Mouse (Mus musculus) erythroid progenitor cell, adult 5-6 weeks (primary cell): Measurements from ENCODE around the gene Zfp462. TPM values are rescaled to one million over a fixed set of nuclear protein-coding genes. Genes with fewer than 3 reads are reported as not detected.

ENCODE experiments used
- ATAC-seq: replicated peaks from 2 replicates; pipeline ENCODE4 v1.8.0; 2016; ENCODE audit warnings: moderate number of reproducible peaks, mild to moderate bottlenecking, moderate TSS enrichment, inconsistent platforms; ENCODE audit not compliant: poor library complexity, low FRiP score, severe bottlenecking
- total RNA-seq, 2 experiments: library from RNA; stranded (forward) in 1 of 2; stranded (reverse) in 1 of 2; fragments of 150-400 nt in 1 of 2; fragments of 186-747, 209-891 nt in 1 of 2; gene quantifications; 2 replicates each; pipeline versions ENCODE4 v1.2.3 to v1.2.4; 2015 to 2017; ENCODE audit warnings: low replicate concordance in 2 of 2

Gene Zfp462
- total RNA-seq, 2 experiments from 2014 or later, result not detected

DNA sequence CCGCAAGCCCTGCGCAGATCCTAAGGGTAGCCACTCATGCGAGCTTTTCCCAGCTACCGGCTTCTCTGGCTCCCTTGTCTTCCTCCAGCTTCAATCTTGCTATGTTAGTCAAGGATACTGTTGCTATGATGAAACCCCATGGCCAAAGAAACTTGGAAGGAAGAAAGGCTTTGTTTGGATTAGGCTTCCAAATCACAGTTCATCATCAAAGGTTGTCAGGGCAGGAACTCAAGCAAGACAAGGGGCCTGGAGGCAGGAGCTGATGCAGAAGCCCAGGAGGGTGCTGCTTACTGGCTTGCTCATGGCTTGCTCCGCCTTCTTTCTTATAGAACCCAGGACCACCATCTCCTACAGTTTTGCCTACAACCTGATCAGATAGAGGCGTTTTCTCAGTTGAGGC lies 88.6 kb downstream of the Zfp462 start:
- no peak for ATAC-seq

DNA sequence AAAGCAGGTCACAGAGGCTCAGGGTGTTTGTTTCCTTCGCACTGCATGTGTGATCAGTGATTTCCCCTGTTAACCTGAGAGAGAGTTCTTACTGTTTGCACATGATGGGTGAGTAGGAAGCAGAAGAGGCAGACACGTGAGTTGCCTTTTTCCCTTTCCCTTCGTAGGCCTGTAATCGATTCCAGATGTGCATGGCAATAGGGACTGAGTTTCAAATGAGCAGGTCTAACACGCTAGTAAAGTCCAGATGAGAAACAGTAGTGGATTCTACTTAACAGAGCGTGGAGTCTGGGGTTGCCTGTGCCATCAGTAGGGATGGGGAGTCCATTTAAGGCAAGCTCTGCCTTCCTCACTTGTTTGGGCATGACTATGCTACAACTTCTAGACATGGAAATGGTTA lies 93.3 kb downstream of the Zfp462 start:
- ATAC-seq, result no peak

DNA sequence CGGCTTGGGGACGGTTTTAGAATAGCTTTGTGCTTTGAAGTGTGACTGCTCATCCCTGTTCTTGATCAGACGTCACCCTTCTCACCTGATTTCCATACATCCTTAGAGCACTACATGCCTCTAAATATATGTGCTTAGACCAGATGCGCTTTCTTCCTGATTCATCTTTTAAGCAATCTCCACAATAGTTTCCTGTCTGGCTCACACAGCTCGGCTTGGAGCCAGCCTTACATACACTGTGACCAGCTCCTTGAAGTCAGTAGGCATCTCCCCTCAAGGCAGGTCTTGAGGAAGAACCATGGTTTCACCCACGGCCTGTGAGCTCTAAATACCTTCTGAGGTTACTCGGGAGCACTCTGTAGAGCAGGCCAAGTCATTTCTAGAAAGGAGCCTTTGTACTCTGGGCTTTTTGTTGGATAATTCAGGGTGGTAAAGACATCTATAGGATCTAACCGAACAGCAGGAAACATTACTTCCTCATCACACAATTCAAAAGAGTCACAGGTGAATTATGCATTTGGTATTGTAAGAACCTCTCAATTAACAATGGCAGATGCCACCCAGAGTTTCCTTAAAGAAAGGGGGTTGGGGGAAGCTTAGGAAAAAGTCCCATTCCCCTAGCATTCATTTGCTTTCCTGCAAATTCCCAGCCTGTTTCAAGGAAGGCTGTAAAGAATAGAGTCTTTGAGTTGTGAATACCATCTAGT lies 95.6 kb downstream of the Zfp462 start:
- ATAC-seq, result no peak

DNA sequence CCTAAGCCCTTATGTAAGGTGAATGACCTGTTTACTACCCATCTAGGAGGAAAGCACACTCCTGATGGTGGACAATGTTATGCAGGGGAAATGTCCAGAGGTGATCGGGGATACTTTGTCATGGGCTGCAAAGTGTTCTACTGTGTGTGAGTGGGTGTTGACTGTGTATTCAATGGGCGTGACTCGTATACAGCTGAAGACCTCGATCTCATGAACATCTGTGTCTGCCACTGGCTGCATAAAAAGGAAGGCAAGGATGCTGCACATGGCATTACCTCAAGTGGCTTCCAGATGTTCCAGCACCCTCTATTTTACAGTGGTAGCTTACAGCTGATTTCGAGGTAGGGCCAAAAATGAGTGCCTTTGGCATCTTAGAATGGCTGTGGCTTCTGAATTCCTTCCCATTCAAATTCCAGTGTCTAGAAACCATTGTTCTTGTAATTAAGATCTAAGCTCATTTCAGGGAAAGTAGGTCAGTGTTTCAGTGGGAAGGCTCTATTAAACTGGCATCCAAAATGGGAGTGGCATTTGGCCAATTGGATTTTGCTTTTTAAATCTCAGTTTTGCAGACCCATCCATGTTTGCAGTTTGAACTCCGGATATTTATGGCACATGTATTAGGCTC lies 96.4 kb downstream of the Zfp462 start:
- no peak for ATAC-seq

DNA sequence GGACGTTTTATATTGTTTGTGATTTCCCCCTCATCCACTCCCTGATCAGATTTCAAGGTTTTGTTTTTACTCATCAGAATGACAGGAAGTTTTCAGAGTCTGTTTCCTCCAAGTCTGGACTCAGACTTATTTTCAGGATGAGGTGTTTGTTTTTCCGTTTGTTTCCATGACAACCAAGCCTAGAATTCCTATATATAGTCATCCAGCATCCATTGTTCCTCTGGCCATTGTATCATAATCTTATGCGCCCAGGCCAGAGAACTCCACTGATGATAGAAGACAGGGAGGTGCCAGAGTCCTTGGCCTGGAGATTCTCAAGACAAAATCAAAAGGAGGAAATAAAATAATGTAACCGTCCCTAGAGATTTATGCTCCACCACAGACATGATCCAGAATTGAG lies 97.7 kb downstream of the Zfp462 start:
- no peak for ATAC-seq

- ATAC-seq, result no peak
Observed at GRCm38 (mm10) chr4:55047266-55047665, 102.4 kb downstream of the Zfp462 start.

DNA sequence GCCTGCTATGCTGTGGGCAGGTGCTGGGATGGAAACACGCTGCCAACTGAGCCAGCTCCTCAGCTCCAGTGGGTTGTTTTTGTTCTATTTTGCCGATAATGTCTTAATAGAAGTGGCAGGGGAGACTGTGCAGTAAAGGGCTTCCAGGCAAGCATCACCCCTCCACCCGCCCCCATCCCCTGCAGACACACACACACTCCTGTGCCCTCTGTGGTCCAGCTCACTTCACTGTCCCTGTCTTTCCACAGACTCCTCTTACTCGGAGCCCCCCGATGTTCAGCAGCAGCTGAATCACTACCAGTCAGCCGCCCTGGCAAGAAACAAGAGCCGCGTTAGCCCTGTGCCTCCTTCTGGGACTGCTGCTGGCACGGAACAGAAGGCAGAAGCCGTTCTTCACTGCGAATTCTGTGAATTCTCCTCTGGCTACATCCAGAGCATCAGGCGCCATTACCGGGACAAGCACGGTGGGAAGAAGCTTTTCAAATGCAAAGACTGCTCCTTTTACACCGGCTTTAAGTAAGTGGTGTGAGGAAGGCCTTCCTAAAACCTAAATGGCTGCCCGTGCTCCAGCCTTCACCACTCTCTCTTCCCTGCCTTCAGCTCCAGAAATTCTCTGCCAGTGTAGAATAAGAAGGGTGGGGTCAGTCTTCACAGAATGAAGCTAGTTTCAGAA lies 105.2 kb downstream of the Zfp462 start:
- no peak for ATAC-seq

GRCm38 (mm10) chr4:55051345-55051744 lies 106.5 kb downstream of the Zfp462 start:
- no peak for ATAC-seq

- ATAC-seq, result no peak
Observed at GRCm38 (mm10) chr4:55052686-55053085, 107.8 kb downstream of the Zfp462 start.

DNA sequence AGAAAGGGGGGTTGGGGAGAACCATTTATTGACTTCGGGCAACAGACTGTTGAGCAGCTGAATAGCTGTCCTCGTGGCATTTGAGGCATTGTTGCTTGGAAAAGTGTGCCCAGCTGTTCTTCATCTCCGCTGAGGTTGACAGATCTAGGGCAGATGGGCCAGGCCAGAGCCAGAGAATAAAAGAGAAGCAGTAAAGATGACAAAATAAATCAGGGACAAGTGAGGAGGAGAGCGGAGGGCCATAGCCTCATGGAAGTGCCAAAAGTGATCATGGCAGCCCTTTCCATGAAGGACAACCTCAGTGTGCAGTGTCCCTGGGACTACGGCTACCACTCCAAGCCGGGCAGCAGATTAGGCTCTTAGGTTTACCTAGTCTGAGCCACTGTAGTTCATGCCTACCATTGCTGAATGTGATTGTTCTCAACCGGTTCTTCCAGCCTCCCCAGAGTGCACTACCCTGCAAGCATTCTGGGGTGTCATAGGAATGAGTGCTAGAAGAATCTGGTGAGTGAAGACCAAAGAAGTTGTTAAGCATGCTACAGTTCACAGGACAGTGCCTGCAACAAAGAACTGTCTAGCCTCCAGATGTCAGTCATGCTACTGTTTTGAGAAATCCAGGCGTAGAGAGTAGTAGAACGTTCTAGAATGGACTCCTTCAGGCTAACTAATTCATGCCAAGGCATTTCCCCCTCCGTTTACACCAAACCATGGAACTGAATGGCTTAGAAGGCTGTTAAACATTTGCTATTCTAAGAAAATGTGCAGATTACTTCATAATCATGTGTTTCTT lies 113.0 kb downstream of the Zfp462 start:
- ATAC-seq, result no peak

DNA sequence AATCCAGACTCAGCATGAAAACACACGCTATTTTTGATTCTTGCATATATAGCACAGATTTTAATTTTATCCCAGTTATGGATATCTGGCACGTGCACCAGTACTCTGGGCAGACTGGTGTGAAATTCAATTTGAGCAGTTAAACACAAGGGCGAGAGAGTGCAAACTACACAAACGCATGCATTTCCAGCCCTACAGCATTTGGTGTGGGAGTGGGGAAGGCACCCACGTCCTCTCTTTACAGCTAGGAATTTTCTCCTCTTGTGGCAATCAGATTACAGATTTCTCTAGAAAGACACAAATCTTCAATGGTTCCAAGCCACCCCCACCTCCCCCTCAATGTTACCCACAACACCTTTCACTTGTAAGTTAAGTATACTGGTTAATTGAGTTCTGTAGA lies 114.1 kb downstream of the Zfp462 start:
- no peak for ATAC-seq

DNA sequence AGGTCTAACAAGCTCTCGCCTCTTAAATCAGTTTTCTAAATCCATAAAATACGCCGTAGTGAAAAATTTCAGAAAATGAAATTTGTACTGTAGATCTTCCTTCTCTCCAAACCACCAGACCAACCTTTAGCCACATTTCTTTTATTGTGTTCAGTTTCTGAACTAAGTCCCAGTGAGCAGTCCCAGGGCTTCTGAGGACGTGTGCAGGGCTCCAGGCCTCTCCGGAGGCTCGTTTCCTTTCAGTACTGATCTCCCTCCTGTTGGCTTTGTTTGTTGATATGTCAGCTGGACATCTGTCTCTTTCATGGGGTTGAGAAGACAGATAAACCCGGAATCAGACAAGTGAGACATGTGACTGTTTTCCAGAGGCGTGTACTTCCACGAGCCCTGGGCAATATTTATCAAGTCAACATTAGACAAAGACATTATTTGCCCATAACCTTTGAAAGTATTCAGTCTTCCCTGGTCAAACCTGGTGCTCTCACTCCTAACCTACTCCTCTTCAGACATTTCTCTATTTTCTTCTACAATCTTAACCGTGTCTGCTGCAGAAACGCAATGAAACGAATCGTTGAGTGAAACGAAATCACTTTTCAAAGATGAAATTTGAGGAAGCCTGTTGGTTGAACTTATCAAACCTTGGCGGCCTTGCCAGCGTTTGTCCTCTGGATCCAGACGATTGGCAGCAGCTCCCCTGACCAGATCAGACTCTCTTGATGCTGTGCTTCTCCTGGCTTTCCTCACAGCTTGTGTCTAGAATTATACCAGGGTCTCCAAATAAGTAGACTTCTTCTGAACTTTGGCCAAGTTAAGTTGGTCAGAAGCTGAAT lies 121.7 kb downstream of the Zfp462 start:
- no peak for ATAC-seq

DNA sequence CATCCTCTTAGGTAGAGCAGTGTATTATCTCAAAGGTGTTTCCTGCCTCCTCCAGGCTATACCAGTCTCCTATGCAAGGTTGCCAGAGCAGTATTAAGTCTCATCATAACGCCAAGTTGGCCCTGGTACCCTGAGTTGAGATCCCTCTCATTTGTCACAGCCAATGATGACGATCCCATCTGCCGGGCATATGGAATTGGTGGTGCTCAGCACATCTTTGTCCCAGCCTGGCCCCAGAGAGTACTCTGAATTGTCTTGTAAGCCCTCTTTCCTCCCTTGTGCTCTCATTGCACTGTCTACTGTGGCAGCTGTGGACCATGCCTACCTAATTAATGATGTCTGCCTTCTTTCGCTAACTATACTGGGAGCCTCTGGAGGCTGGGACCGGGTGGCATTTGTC lies 126.7 kb downstream of the Zfp462 start:
- no peak for ATAC-seq

DNA sequence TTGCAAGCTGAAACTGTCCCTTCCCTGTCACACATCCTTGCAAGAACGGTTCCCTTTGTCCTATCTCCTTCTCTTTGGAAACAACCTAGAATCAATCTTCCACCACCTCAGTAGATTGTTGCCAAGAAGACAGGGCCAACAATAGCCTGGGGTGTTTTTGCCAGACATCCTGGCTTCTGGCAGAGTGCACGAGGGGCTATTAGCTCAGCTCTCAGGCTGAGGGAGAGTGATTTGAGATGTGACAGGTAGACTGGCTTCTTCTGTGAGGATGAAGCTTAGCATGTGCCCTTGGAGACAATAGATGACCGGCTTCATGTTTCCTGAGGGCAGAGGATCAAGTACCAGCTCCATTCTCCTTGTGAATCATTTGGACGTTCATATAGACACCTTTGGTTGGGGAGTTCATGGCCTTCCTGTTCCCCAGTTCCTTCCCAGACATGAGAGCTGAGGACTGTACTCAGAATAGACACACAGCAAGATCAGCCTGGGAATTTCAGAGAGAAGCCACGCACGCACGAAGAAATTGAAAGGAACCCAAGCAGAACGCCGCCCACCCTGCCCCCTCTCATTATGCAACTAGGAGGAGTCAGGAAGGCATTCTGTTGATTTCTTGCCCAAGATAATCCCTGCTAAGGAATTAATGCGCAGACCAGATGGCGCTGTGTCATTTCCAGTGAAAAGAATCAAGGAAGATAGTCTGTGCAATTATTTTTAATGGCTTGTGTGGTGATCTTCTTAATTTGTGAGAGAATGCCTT lies 132.5 kb downstream of the Zfp462 start:
- no peak for ATAC-seq

DNA sequence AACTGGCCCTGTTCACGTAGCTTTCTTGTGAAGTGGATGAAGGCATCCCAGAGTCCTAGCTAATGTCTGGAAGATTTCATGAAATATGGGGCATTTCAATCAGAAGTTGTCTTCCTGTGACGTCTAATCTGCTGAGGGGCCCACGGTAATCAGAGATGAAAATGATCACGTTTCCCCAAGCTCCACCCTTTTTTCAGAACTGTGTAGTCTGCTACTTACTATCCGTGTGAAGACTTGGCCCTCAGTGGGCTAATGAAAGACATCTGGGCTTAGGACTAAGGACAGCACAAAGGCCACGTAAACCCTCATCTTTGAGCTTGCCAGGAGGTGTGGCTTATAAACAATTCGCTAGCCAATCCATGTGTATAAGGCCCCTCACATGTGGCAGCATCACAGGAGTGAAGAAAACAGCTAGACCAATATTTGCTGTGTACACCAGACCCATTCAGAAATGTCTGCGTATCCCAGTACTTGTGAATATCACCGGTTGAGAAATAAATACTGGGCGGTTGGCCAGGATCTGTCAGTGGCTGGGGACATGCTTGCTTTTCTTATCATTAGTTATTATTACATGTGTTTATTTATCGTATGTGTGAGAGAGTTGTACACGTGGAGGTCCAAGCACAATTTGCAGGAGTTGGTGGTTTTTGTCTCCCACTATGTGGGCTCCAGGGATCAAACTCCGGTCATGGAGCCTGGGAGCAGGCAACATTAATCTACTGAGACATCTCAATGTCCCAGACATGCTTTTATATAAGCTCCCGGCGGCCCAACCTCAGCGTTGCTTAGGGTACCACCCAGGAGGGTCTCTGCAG lies 133.3 kb downstream of the Zfp462 start:
- no peak for ATAC-seq

- ATAC-seq, result no peak
Observed at GRCm38 (mm10) chr4:55079056-55079455, 134.2 kb downstream of the Zfp462 start.

GRCm38 (mm10) chr4:55084080-55084688 lies 139.3 kb downstream of the Zfp462 start:
- ATAC-seq, result no peak

GRCm38 (mm10) chr4:55088153-55088552 lies 143.3 kb downstream of the Zfp462 start:
- ATAC-seq, result no peak
